In genomic region chr3:101595866-101596630, GRCm38 (mm10) we compare ENCODE assay signal across 8 mouse cellular contexts. TPM values are rescaled to one million over a fixed set of nuclear protein-coding genes. Genes with fewer than 3 reads are reported as not detected.
DNase-seq lines count a peak whose midpoint lies in the region; ATAC-seq lines count a peak whose summit lies in the region.

No protein-coding gene starts in this region.

- no peaks in the 10 kb centered on the region for H3K9me3 ChIP-seq in hindbrain, embryonic 13.5 days
- H3K9me3 ChIP-seq in hindbrain, embryonic 14.5 days (ENCODE audit: control insufficient read depth, low read length), result no peaks in the 10 kb centered on the region
- no peaks in the 10 kb centered on the region for H3K9me3 ChIP-seq in forebrain, embryonic 13.5 days (replicated peaks)
- H3K9me3 ChIP-seq in liver, embryonic 15.5 days (replicated peaks), result no peaks in the 10 kb centered on the region

- H3K9ac ChIP-seq in hindbrain, embryonic 13.5 days, result no peak overlapping the region
- no peak overlapping the region for H3K9ac ChIP-seq in hindbrain, embryonic 14.5 days
- H3K9ac ChIP-seq in forebrain, embryonic 13.5 days, result no peak overlapping the region
- no peak overlapping the region for H3K9ac ChIP-seq in liver, embryonic 15.5 days

- peak overlapping the region; percentile 52 for H3K27ac ChIP-seq in hindbrain, embryonic 13.5 days
- no peak overlapping the region for H3K27ac ChIP-seq in hindbrain, embryonic 14.5 days
- H3K27ac ChIP-seq in forebrain, embryonic 13.5 days, result peak overlapping the region; percentile 55
- 0 out of 2 replicates have a peak overlapping the region, but pooled peaks have one; percentile 25 for H3K27ac ChIP-seq in liver, embryonic 15.5 days (replicated peaks)

- H3K36me3 ChIP-seq in hindbrain, embryonic 13.5 days, result peaks cover 37% of the 10 kb centered on the region
- H3K36me3 ChIP-seq in hindbrain, embryonic 14.5 days (replicated peaks; ENCODE audit: control insufficient read depth, insufficient read depth), result peaks cover 39% of the 10 kb centered on the region
- H3K36me3 ChIP-seq in forebrain, embryonic 13.5 days (ENCODE audit: poor library complexity, severe bottlenecking), result peaks cover 36% of the 10 kb centered on the region
- peaks cover 48% of the 10 kb centered on the region for H3K36me3 ChIP-seq in liver, embryonic 15.5 days (replicated peaks)

- no peak for ATAC-seq in hindbrain, embryonic 13.5 days (ENCODE audit: low FRiP score)
- no peak for ATAC-seq in hindbrain, embryonic 14.5 days (ENCODE audit: low FRiP score)
- ATAC-seq in forebrain, embryonic 13.5 days, result no peak
- ATAC-seq in liver, embryonic 15.5 days (ENCODE audit: insufficient read depth), result no peak; the same call in 1 of the 2 replicates
- no peak for ATAC-seq in CD4-positive, CD25-positive, alpha-beta regulatory T cell, adult 4 months

- no peak overlapping the region for H3K4me3 ChIP-seq in hindbrain, embryonic 13.5 days
- no peak overlapping the region for H3K4me3 ChIP-seq in hindbrain, embryonic 14.5 days (replicated peaks; ENCODE audit: low read length)
- H3K4me3 ChIP-seq in forebrain, embryonic 13.5 days, result no peak overlapping the region
- no peak overlapping the region for H3K4me3 ChIP-seq in liver, embryonic 15.5 days (replicated peaks)

- no peaks in the 10 kb centered on the region for H3K27me3 ChIP-seq in hindbrain, embryonic 13.5 days
- no peaks in the 10 kb centered on the region for H3K27me3 ChIP-seq in hindbrain, embryonic 14.5 days (ENCODE audit: control insufficient read depth, insufficient read depth, low read length)
- no peaks in the 10 kb centered on the region for H3K27me3 ChIP-seq in forebrain, embryonic 13.5 days
- H3K27me3 ChIP-seq in liver, embryonic 15.5 days, result no peaks in the 10 kb centered on the region

- peaks cover 75% of the 10 kb centered on the region for H3K4me1 ChIP-seq in hindbrain, embryonic 13.5 days (replicated peaks)
- peaks cover 58% of the 10 kb centered on the region for H3K4me1 ChIP-seq in hindbrain, embryonic 14.5 days (replicated peaks; ENCODE audit: control insufficient read depth, insufficient read depth, low read length)
- H3K4me1 ChIP-seq in forebrain, embryonic 13.5 days, result peaks cover 71% of the 10 kb centered on the region
- peaks cover 51% of the 10 kb centered on the region for H3K4me1 ChIP-seq in liver, embryonic 15.5 days (replicated peaks)

- 0 out of 2 replicates have a peak overlapping the region, but pooled peaks have one; percentile 2 for H3K4me2 ChIP-seq in hindbrain, embryonic 13.5 days
- no peak overlapping the region for H3K4me2 ChIP-seq in hindbrain, embryonic 14.5 days (replicated peaks)
- H3K4me2 ChIP-seq in forebrain, embryonic 13.5 days, result peak overlapping the region; percentile 13; the same call in 1 of the 2 replicates
- no peak overlapping the region for H3K4me2 ChIP-seq in liver, embryonic 15.5 days

- WGBS in hindbrain, embryonic 13.5 days, result 71% methylated on average over 14 of the region's 14 CpGs
- WGBS in hindbrain, embryonic 14.5 days, result 74% methylated on average over 14 of the region's 14 CpGs
- 73% methylated on average over 14 of the region's 14 CpGs for WGBS in forebrain, embryonic 13.5 days
- WGBS in liver, embryonic 15.5 days (ENCODE audit: insufficient replicate concordance), result 75% methylated on average over 14 of the region's 14 CpGs

- no peak for DNase-seq in hindbrain, embryonic 14.5 days (ENCODE audit: low spot score)
- DNase-seq in R1 (ENCODE audit: low read depth, low spot score), result peak; percentile 65
- DNase-seq in urinary bladder, adult 18-20 months (ENCODE audit: low spot score in 2 of 2), result no peak
- no peak for DNase-seq in ovary, postnatal 36 days (ENCODE audit: low spot score)

RNA-seq across cellular contexts. Expression of gene Atp1a1, which starts 8.4 kb away (rescaled TPM):
- 44.2 and 50.4 TPM in 2 replicates for polyA plus RNA-seq in hindbrain, embryonic 13.5 days (2015; fragmentation: Nextera tagmentation; extraction: Ambion mirVana)
- 105 and 112 TPM in 2 replicates for polyA plus RNA-seq in hindbrain, embryonic 14.5 days (2014; fragmentation: Nextera tagmentation; extraction: Ambion mirVana)
- 32.5 and 34.0 TPM in 2 replicates for polyA plus RNA-seq in forebrain, embryonic 13.5 days (2015; fragmentation: Nextera tagmentation; extraction: Ambion mirVana)
- 41.9 and 44.5 TPM in 2 replicates for polyA plus RNA-seq in liver, embryonic 15.5 days (2015; fragmentation: Nextera tagmentation; extraction: Ambion mirVana)
- 1 to 10 TPM; 8.7 to 9.2 TPM for polyA plus RNA-seq in CD4-positive, CD25-positive, alpha-beta regulatory T cell, adult 4 months (2017; shearing (Covaris generic))

Comparison
In these comparisons a context has a peak if more than half of its experiments do, and no peak if none do; other contexts are left out.
1. H3K4me2 ChIP-seq: peak in hindbrain, embryonic 13.5 days (single experiment) and forebrain, embryonic 13.5 days (single experiment); none in hindbrain, embryonic 14.5 days (single experiment) and liver, embryonic 15.5 days (single experiment).